Mouse (Mus musculus): ENCODE data around the gene AI661453. TPM values are rescaled to one million over a fixed set of nuclear protein-coding genes. Genes with fewer than 3 reads are reported as not detected.

Gene AI661453
- total and polyA plus RNA-seq, 3 experiments: not detected

- Histone ChIP-seq H3K27me3 (replicated peaks) (no peaks in the 10 kb centered on the region), H3K79me2 (replicated peaks; ENCODE audit: control insufficient read depth, extremely low read depth, insufficient read depth, poor library complexity, severe bottlenecking) (no peaks in the 10 kb centered on the region), H3K9me3 (replicated peaks; ENCODE audit: low read length) (no peaks in the 10 kb centered on the region), H3K4me1 (ENCODE audit: control insufficient read depth in 1 of 2, insufficient read depth in 2 of 2) (peaks cover 21 to 54% of the 10 kb centered on the region in 2 experiments), H3K4me3 (replicated peaks in 1 of 3; ENCODE audit: low read depth in 2 of 3, low read length in 2 of 3, poor library complexity in 1 of 3) (no peak overlapping the region), H3K9ac (ENCODE audit: insufficient read depth, low read depth) (no peak overlapping the region), H3K36me3 (replicated peaks in 1 of 2; ENCODE audit: control insufficient read depth in 1 of 2, insufficient read depth in 1 of 2, low read length in 1 of 2) (no peaks in the 10 kb centered on the region), H3K4me2 (ENCODE audit: insufficient read depth, low read depth, poor library complexity, severe bottlenecking) (no peak overlapping the region), H3K27ac (ENCODE audit: insufficient read depth, low read depth) (no peak overlapping the region)
- in situ Hi-C loops (cut with MboI; ENCODE audit: low pct_ligation_motif_present, low pct_unique_long_range_greater_than_20kb, low sequenced_read_pairs): no loop called here
- dilution Hi-C loops (cut with MboI; ENCODE audit: extremely low pct_ligation_motif_present, extremely low pct_unique_long_range_greater_than_20kb, low sequenced_read_pairs): no loop called here
- no peak for DNase-seq (ENCODE audit: extremely low read depth)
- no peak for TF ChIP-seq UBTF (IDR thresholded peaks at IDR 0.05; ENCODE audit: low read depth, low read length)
- no peak for TF ChIP-seq NELFE (IDR thresholded peaks at IDR 0.05; ENCODE audit: low read depth, low read length)
- TF ChIP-seq BHLHE40 (IDR thresholded peaks at IDR 0.05; ENCODE audit: low read depth, low read length): no peak
- TF ChIP-seq ZKSCAN1 (IDR thresholded peaks at IDR 0.05; ENCODE audit: borderline replicate concordance, low read depth, low read length): no peak
- TF ChIP-seq USF2 (conservative IDR thresholded peaks at IDR 0.05; ENCODE audit: low read depth, low read length): no peak
- no peak for TF ChIP-seq ZC3H11A (IDR thresholded peaks at IDR 0.05; ENCODE audit: low read depth, low read length)
- TF ChIP-seq NRF1 (IDR thresholded peaks at IDR 0.05; ENCODE audit: low read depth, low read length): no peak
- TF ChIP-seq IRF4 (IDR thresholded peaks at IDR 0.05; ENCODE audit: low read depth, low read length): no peak
- TF ChIP-seq SMC3 (IDR thresholded peaks at IDR 0.05; ENCODE audit: low read depth, low read length): no peak
- no peak for TF ChIP-seq POLR2A (IDR thresholded peaks at IDR 0.05; ENCODE audit: low read depth, low read length)
- TF ChIP-seq MAZ (IDR thresholded peaks at IDR 0.05; ENCODE audit: low read depth, low read length): no peak
- no peak for TF ChIP-seq PAX5 (IDR thresholded peaks at IDR 0.05; ENCODE audit: low read length)
- no peak for TF ChIP-seq ETS1 (conservative IDR thresholded peaks at IDR 0.05; ENCODE audit: low read depth, low read length)
- TF ChIP-seq CHD1 (IDR thresholded peaks at IDR 0.05; ENCODE audit: low read depth, low read length): no peak
- TF ChIP-seq TCF12 (IDR thresholded peaks at IDR 0.05; ENCODE audit: low read depth, low read length): no peak
Observed at GRCm38 (mm10) chr17:47446561-47446960, 10.1 kb downstream of the AI661453 start.

- H3K9me3 ChIP-seq (replicated peaks; ENCODE audit: low read length): no peaks in the 10 kb centered on the region
- in situ Hi-C loops (cut with MboI; ENCODE audit: low pct_ligation_motif_present, low pct_unique_long_range_greater_than_20kb, low sequenced_read_pairs) (no loop called here), dilution Hi-C loops (cut with MboI; ENCODE audit: extremely low pct_ligation_motif_present, extremely low pct_unique_long_range_greater_than_20kb, low sequenced_read_pairs) (no loop called here)
- no peak overlapping the region for H3K4me3 ChIP-seq (replicated peaks in 1 of 3; ENCODE audit: low read depth in 2 of 3, low read length in 2 of 3, poor library complexity in 1 of 3)
- peak; percentile 22; the same call in 1 of the 2 replicates for TF ChIP-seq ETS1 (conservative IDR thresholded peaks at IDR 0.05; ENCODE audit: low read depth, low read length)
- no peak for TF ChIP-seq MAFK (IDR thresholded peaks at IDR 0.05; ENCODE audit: insufficient replicate concordance, low read length)
- peak; percentile 79 for TF ChIP-seq ELF1 (IDR thresholded peaks at IDR 0.05; ENCODE audit: low read depth, low read length)
- TF ChIP-seq IRF4 (IDR thresholded peaks at IDR 0.05; ENCODE audit: low read depth, low read length): peak; percentile 36; the same call in 1 of the 2 replicates
- H3K79me2 ChIP-seq (replicated peaks; ENCODE audit: control insufficient read depth, extremely low read depth, insufficient read depth, poor library complexity, severe bottlenecking): no peaks in the 10 kb centered on the region
- no peaks in the 10 kb centered on the region for H3K27me3 ChIP-seq (replicated peaks)
- H3K36me3 ChIP-seq (replicated peaks in 1 of 2; ENCODE audit: control insufficient read depth in 1 of 2, insufficient read depth in 1 of 2, low read length in 1 of 2): peaks cover 0 to 2% of the 10 kb centered on the region in 2 experiments
- DNase-seq (ENCODE audit: extremely low read depth): peak; percentile 27
- peaks cover 21 to 60% of the 10 kb centered on the region in 2 experiments for H3K4me1 ChIP-seq (ENCODE audit: control insufficient read depth in 1 of 2, insufficient read depth in 2 of 2)
- no peak overlapping the region for H3K9ac ChIP-seq (ENCODE audit: insufficient read depth, low read depth)
- peak overlapping the region; percentile 47; the same call in 1 of the 2 replicates for H3K27ac ChIP-seq (ENCODE audit: insufficient read depth, low read depth)
- peak overlapping the region; percentile 53 for H3K4me2 ChIP-seq (ENCODE audit: insufficient read depth, low read depth, poor library complexity, severe bottlenecking)
Observed at GRCm38 (mm10) chr17:47448523-47449372, 12.3 kb downstream of the AI661453 start.

Data from CH12.LX (cell line).